Mouse (Mus musculus) adrenal gland, postnatal 10 days (tissue): Measurements from ENCODE around the gene Tmem39b. TPM values are rescaled to one million over a fixed set of nuclear protein-coding genes. Genes with fewer than 3 reads are reported as not detected.
"Not testable (repeated sequence)": the region's sequence is repeated elsewhere in the genome, so short reads cannot be mapped to it uniquely, and the experiment has no call there.

ENCODE experiments used
- DNase-seq: peaks from one replicate; pipeline ENCODE4 v3.0.0; 2021; ENCODE audit warnings: mixed read lengths
- long read RNA-seq, 2 experiments: library from polyadenylated mRNA; stranded (forward); transcript quantifications; one replicate each; pipeline ENCODE4 v2.0.0; 2021
- total RNA-seq, 2 experiments: library from RNA; stranded (reverse); gene quantifications; 2 replicates each; pipeline ENCODE4 v1.2.3; 2021

Tmem39b gene
- 10 to 100 TPM in 1 of 2 experiments, 1 to 10 TPM in 1; 9.7 to 11.4 TPM for total RNA-seq
- long read RNA-seq, experiment 1, partial matches to known transcripts, result 0 of 1 reads
- long read RNA-seq, experiment 1, other reads (novel, unspliced or antisense), result 0 of 1 reads
- long read RNA-seq, experiment 2, partial matches to known transcripts, result 0 of 1 reads
- long read RNA-seq, experiment 2, other reads (novel, unspliced or antisense), result 1 of 1 reads

- peak; percentile 94 for DNase-seq
Measured at GRCm38 (mm10) chr4:129696158-129696985, at the start of gene Tmem39b. Gene Tmem39b, minus strand, starts transcription at chr4:129696838.

DNA sequence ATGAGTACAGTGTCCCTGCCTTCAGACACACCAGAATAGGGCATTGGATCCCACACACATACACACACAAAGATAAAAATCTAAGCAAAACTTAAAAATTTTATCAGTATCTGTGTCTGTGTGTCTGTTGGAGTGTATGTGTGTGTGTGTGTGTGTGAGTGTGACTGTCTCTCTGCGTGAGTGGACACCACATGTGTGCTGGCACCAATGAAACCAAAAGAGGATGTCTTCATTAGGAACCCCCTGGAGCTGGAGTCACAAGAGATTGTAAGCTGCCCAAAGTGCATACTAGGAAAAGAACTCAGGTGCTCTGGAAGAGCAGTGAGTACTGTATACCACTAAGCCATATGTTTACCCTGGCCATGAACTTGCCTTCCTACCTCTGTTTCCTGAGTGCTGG, 49.5 kb upstream of the Tmem39b start:
- DNase-seq, result no peak

DNA sequence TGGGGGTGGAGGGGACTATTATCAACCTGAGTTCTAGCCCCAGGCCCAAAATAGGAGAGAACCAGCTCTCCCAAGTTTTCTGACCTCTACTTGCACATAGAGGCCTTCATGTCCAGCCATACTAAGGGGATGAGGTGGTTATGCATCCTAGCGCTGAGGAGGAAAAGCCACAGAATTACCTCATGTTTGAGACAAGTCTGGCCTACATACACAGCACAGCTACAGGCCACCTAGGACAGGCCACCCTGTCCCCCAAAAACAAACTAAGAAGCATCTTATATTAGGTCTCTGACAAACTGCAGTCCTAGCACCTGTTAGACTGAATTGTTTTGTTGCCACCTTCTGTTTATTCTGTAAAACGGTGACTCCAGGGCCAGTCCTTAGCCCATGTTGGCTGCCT, 46.9 kb upstream of the Tmem39b start:
- DNase-seq, result no peak

DNA sequence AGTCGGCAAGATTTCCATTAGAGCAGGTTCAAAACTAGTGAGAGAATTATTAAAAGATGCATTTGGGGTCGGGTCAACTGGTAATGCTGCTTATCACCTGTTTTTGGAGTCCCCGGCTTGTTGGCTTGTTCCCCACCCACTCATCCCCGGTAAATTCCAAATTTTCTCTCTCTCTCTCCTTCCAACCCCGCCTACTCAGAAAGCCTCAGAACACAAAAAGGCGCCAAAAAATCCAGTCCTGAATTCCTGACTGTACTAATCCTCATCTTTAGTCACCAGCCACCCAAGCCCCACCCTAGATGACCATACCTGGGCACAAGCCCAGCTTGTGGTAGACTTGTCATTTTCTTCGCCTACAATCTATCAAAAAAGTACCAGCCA, 46.4 kb upstream of the Tmem39b start:
- DNase-seq, result peak; percentile 19

DNA sequence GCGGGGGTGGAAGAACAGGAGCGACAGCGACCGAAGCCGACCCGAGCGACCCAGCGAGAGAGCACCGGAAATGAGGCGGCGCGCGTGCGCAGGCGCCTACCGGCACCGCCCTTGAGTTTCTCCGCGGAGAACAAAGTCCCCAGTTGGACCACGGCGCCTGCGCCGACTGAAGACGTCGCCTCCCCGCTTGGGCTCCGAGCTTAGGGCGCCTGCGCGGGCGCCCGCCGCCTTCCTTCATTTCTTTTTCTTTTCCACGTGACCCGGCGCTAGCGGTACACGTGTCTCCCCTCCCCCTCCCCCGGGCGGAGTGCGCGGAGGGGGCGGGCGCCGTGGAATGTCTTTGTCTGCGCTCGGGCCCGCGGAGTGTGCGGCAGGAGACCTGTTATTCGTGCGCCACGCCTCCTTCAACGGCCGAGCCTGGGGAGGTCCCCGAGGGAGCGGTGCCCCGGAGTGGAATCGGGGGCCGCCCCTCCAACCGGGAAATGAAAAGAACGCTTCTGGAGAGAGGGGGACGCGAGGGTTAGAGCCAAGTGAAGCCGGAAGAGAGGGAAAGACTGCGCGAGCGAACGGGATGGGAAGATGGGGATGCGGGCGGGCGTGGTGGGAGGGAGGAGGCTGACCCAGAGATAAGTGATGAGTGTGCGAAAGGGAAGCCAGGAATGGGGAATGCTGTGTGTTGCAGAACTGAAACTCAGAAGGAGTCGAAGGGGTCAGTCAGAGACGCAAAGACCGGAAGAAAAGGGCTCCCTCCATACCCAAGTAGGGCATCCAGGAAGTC, 45.8 kb upstream of the Tmem39b start, which contains the start of gene Khdrbs1:
Gene Khdrbs1 (minus strand): TSS at position 72 of the 778 bp plus-strand sequence.
- DNase-seq, result peak; percentile 98

DNA sequence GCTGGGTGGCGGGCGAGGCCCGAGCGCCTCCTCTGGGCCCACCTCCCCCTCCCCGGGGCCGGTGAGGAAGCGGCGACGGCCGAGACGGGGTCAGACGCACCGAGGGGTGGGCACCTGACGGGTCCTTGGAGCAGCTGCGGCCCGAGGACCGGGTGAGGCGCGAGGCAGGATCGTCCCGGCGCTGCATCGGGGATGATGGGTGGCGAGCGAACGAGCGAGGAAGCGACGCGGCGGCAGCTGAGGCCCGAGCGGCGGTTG, 45.3 kb upstream of the Tmem39b start:
- no peak for DNase-seq

DNA sequence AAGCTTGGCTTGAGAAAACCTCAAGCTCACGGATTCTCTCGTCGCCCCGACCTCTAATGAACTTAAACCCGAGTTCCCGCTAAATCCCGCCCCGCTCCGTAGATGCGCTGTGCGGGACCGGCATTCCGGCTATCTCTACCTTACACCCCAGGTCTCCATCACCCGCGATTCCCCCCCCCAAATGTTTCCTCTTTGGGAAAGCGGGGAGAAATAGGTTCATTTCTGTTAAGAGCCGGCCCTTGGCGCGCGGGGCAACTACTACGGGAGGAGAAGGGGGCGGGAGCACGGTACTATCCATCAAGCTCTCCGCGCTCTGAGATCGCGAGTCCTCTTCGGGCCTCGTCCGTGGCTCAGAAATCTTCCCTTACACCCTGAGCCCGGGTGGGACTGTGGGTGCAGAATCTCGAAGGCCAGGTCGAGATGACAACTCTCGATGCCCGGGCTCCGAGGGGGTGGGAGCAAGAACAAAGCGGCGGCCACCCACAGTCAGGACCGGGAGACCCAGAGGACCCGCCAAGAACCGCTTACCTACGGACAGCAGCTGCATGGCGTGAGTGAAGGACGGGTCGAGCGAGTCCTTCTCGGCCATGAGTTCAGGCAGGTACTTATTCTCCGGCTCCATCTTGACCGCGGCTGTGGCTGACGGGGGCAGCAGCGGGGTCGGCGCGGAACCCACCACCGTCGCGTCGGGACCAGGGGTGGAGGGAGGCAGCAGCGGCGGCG, 44.8 kb upstream of the Tmem39b start:
- DNase-seq, result peak; percentile 65

DNA sequence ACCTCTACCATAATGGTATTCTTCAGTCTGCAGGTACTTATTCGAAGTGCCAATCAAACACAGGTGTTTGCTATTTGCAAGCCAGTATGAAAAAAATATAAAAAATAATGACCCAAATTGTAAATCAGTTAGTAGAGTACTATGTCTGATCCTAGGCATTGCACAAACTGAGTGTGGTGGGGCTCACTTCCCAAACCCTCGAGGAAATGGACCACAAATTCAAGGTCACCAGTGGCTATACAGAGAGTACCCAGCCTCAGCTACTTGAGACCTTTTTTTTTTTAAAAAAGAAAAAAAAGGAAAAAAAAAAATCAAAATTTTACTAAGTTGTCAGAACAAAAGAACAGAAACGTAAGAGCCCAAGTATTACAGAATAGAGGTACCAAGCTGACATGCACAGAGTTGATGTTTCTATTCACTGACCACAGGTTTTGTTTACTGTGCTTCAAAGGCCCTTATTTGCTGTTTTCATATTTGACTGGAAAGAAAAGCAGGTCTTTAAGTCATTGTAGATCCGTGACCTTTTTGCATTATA, 42.5 kb upstream of the Tmem39b start:
- no peak for DNase-seq

DNA sequence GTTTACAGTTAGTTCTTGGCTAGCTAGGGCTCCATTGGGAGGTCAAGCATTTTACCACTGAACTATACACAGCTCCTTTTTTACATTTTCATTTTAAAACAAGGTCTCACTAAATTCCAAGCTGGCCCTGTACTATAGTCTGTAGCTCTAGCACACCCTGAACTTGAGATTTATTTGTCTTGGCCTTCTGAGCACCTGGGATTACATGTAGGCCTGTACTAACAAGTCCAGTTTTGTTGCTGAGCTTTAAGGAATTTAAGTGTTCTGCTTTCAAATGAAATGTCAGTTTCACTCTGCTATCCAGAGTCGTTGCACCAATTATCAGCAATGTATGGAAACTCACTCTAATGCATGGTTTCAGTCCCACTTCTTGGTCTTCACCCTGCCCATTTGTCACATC, 39.5 kb upstream of the Tmem39b start:
- no peak for DNase-seq

GRCm38 (mm10) chr4:129735485-129735884, 38.8 kb upstream of the Tmem39b start:
- DNase-seq, result not testable (repeated sequence)

GRCm38 (mm10) chr4:129731423-129731822, 34.8 kb upstream of the Tmem39b start:
- DNase-seq, result no peak

GRCm38 (mm10) chr4:129716310-129716709, 19.7 kb upstream of the Tmem39b start:
- no peak for DNase-seq

DNA sequence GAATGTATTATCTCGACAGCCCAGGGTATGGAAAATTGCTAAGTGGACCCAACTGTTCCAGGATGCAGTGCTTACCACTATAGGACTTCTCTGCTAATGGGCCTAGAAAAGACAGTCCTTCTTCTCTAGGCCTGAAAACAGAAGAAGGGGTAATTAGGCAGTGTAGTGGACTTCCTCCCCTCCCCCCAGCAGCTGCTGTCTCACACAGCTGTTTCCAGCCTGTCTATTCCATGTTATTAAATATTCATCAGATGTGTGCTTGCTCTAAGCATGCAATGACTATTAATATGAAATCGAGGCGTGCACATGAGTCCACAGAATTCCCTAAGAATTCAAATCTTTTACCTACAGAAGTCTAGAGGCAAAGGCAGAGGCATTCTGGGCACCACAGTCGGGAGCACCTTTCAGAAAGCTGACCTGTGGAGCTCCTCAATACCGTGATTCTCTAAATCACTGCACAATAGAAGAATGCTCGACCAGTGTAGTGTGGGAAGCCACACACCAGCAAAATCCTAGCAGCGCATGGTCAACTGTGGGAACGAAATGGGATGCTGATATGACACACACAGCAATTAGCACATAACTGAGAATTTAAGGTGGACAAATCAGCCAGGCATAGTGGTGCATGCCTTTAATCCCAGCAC, 13.0 kb upstream of the Tmem39b start:
- no peak for DNase-seq

GRCm38 (mm10) chr4:129706750-129707149, 10.1 kb upstream of the Tmem39b start:
- no peak for DNase-seq

- peak; percentile 59 for DNase-seq
Measured at GRCm38 (mm10) chr4:129702454-129702853, 5.8 kb upstream of the Tmem39b start.

- peak; percentile 91 for DNase-seq
Measured at GRCm38 (mm10) chr4:129701503-129702377, 5.1 kb upstream of the Tmem39b start.

DNA sequence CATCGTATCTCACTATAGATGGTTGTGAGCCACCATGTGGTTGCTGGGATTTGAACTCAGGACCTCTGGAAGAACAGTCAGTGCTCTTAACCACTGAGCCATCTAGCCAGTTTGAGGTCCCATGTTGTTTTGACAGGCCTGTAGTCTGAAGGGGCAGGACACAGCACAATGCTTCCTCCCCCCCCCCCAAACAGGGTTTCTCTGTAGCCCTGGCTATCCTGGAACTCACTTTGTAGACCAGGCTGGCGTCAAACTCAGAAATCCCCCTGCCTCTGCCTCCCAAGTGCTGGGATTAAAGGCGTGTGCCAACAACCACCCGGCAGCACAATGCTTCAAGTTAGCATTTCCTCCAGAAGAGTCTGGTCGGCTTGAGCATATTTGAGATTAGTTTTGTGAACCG, 4.0 kb upstream of the Tmem39b start:
- DNase-seq, result not testable (repeated sequence)

GRCm38 (mm10) chr4:129700216-129700615, 3.6 kb upstream of the Tmem39b start:
- no peak for DNase-seq

DNA sequence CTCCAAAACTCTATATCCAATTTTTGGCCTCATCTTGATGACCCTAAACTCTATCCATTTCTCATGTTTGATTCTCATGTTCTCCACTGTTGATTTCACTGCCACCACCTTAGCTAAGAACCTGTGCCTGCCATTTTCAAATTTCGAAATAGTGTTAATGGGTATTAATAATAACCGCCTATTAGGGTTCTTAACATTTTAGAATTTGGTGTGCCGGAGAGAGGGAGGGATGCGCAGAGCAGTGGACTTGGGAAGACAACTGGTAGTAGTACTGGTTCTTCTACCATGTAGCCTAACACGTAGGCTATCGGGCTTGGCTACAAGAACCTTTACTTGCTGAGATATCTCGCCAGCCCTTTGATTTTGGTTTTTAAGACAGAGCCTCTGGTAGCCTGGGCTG, 553 bp upstream of the Tmem39b start:
- no peak for DNase-seq

- DNase-seq, result no peak
Measured at GRCm38 (mm10) chr4:129695815-129696157, 852 bp downstream of the Tmem39b start.

GRCm38 (mm10) chr4:129684531-129684930, 12.1 kb downstream of the Tmem39b start:
- no peak for DNase-seq
